Mouse (Mus musculus): ENCODE measurements at regions not wholly inside any gene's neighbourhood (a gene's known extent, or its start where the extent isn't known, plus 50 kb on each side); places are given as distances from the start of the nearest gene placed in this dataset.
"Not testable (repeated sequence)": the region's sequence is repeated elsewhere in the genome, so short reads cannot be mapped to it uniquely, and the experiment has no call there.

DNA sequence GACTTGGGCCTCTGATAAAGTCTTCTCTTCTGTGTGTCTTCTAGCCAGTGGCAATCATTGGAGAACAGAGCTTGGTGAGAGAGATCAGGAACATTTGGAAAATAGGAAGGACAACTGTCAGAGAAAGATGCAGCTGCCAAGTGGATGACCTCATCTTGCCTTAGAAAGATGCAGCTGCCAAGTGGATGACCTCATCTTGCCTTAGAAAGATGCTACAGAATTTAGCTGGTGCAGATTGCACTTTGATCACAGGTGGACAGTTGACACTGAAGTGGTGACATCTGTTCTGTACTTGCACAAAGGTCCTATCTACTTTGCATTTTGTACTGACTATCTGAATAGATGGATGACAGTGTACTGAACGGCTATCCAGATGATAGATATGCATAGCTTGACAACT lies 163.1 kb downstream of the Ube2e3 start:
- no peak for TF ChIP-seq CTCF (IDR thresholded peaks at IDR 0.05; ENCODE audit: low read depth, low read length)
- no peak for TF ChIP-seq POLR2A (IDR thresholded peaks at IDR 0.05; ENCODE audit: extremely low read depth, insufficient read depth, low read length)
- peak; percentile 4 for DNase-seq (ENCODE audit: extremely low read depth, low read depth, low spot score)
- no peaks in the 10 kb centered on the region for H3K4me1 ChIP-seq (ENCODE audit: control insufficient read depth, insufficient read depth, low read length)

DNA sequence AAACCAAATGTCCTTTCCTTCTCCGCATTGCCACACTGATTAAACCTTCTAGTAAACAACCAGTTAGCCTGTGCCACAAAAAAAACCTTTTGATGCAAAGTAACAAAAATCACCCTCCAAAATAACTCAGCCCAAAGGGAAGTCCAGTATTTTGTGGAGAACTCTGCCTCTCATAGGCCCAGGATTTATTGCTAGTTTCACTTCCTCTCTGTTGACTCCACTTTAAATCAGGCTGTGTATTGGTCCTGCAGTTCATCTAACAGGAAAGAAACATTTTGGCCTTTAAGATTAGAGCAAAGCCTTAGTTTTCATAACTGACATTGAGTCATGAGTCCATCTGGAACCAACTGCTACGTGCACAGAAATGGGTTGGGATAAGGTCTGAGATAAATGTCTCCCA lies 168.4 kb downstream of the Ube2e3 start:
- TF ChIP-seq CTCF (IDR thresholded peaks at IDR 0.05; ENCODE audit: low read depth, low read length) = no peak
- no peak for TF ChIP-seq POLR2A (IDR thresholded peaks at IDR 0.05; ENCODE audit: extremely low read depth, insufficient read depth, low read length)
- no peak overlapping the region for H3K4me3 ChIP-seq (ENCODE audit: insufficient read depth, low read depth, low read length)
- 78% methylated on average over 2 of the region's 2 CpGs for WGBS
- no peak overlapping the region for H3K27ac ChIP-seq (replicated peaks; ENCODE audit: insufficient read depth, low read depth, low read length)
- no peak overlapping the region for H3K9ac ChIP-seq (ENCODE audit: low read depth, low read length)
- H3K27me3 ChIP-seq (ENCODE audit: control insufficient read depth, insufficient read depth, low read length) = no peaks in the 10 kb centered on the region
- H3K4me1 ChIP-seq (ENCODE audit: control insufficient read depth, insufficient read depth, low read length) = no peaks in the 10 kb centered on the region
- no peaks in the 10 kb centered on the region for H3K36me3 ChIP-seq (ENCODE audit: control insufficient read depth, insufficient read depth, low read length)
- DNase-seq (ENCODE audit: extremely low read depth, low read depth, low spot score) = peak; percentile 18
- no peaks in the 10 kb centered on the region for H3K79me2 ChIP-seq (ENCODE audit: control insufficient read depth, insufficient read depth, low read length)

More for the DNA sequence above, 163.1 kb downstream of the Ube2e3 start:
- no peak overlapping the region for H3K27ac ChIP-seq (replicated peaks; ENCODE audit: insufficient read depth, low read depth, low read length)
- H3K9ac ChIP-seq (ENCODE audit: low read depth, low read length) = no peak overlapping the region
- H3K36me3 ChIP-seq (ENCODE audit: control insufficient read depth, insufficient read depth, low read length) = no peaks in the 10 kb centered on the region
- 75% methylated on average over 1 of the region's 1 CpGs for whole genome bisulfite sequencing
- no peak overlapping the region for H3K4me3 ChIP-seq (ENCODE audit: insufficient read depth, low read depth, low read length)
- no peaks in the 10 kb centered on the region for H3K79me2 ChIP-seq (ENCODE audit: control insufficient read depth, insufficient read depth, low read length)
- no peaks in the 10 kb centered on the region for H3K27me3 ChIP-seq (ENCODE audit: control insufficient read depth, insufficient read depth, low read length)

DNA sequence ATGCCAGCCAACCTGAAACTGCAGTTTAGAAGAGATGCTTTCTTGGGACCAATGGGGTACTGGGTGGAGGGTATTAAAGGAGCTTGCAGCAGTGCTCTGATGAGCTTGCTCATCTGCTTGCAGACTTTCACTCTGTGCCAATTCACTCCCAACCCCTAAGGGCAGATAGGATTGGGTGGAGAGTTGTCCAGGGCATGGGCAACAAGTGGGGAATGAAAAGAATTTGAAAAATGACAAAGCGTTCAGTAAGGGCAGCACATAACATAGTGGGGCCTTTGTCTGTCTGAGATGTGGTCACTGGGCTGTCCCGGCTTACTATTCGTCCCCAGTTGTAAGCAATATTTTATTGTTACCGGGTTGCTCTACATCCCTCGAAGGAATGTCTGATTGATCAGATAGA lies 170.7 kb downstream of the Ube2e3 start:
- no peaks in the 10 kb centered on the region for H3K79me2 ChIP-seq (ENCODE audit: control insufficient read depth, insufficient read depth, low read length)
- TF ChIP-seq CTCF (IDR thresholded peaks at IDR 0.05; ENCODE audit: low read depth, low read length) (no peak), POLR2A (IDR thresholded peaks at IDR 0.05; ENCODE audit: extremely low read depth, insufficient read depth, low read length) (no peak)
- no peaks in the 10 kb centered on the region for H3K36me3 ChIP-seq (ENCODE audit: control insufficient read depth, insufficient read depth, low read length)
- WGBS = 77% methylated on average over 5 of the region's 5 CpGs
- no peak overlapping the region for H3K27ac ChIP-seq (replicated peaks; ENCODE audit: insufficient read depth, low read depth, low read length)
- no peak overlapping the region for H3K9ac ChIP-seq (ENCODE audit: low read depth, low read length)
- no peak for DNase-seq (ENCODE audit: extremely low read depth, low read depth, low spot score)
- no peak overlapping the region for H3K4me3 ChIP-seq (ENCODE audit: insufficient read depth, low read depth, low read length)
- no peaks in the 10 kb centered on the region for H3K27me3 ChIP-seq (ENCODE audit: control insufficient read depth, insufficient read depth, low read length)
- H3K4me1 ChIP-seq (ENCODE audit: control insufficient read depth, insufficient read depth, low read length) = no peaks in the 10 kb centered on the region

DNA sequence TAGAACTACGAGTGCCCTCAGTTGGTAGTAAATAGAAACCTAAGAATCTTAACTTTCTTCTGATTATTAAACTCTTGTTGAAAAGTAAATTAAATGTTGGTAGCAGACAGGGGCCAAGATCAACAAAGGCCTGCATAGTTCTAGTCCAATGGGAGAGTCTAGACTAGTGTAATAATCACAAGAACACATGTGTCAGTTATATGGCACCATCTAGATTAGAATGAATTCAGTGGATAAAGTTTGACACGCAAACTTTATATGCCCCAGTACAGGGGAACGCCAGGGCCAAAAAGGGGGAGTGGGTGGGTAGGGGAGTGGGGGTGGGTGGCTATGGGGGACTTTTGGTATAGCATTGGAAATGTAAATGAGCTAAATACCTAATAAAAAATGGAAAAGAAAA lies 176.9 kb downstream of the Ube2e3 start:
- DNase-seq (ENCODE audit: extremely low read depth, low read depth, low spot score); H3K27ac ChIP-seq (replicated peaks; ENCODE audit: insufficient read depth, low read depth, low read length); H3K9ac ChIP-seq (ENCODE audit: low read depth, low read length); H3K4me3 ChIP-seq (ENCODE audit: insufficient read depth, low read depth, low read length); H3K36me3 ChIP-seq (ENCODE audit: control insufficient read depth, insufficient read depth, low read length); H3K4me1 ChIP-seq (ENCODE audit: control insufficient read depth, insufficient read depth, low read length); H3K79me2 ChIP-seq (ENCODE audit: control insufficient read depth, insufficient read depth, low read length); H3K27me3 ChIP-seq (ENCODE audit: control insufficient read depth, insufficient read depth, low read length): not testable (repeated sequence)
- 89% methylated on average over 3 of the region's 3 CpGs for WGBS

DNA sequence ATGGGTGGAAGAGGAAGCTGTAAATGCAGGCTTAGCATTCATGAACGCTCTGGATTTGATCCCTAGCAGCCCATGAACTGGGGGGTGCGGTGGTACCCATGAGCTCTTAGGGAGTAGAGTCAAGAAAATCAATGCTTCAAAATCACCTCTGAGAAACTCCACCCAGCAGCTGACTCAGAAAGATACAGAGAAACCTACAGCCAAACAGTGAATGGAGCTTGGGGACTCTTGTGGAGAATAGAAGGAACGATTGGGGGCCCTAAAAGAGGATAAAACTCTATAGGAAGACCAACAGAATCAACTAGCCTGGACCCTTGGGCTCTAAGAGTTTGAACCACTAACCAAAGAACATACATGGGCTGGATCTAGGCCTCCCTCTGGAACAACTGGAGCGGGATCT lies 177.6 kb downstream of the Ube2e3 start:
- TF ChIP-seq CTCF (IDR thresholded peaks at IDR 0.05; ENCODE audit: low read depth, low read length) (no peak), POLR2A (IDR thresholded peaks at IDR 0.05; ENCODE audit: extremely low read depth, insufficient read depth, low read length) (no peak)
- Histone ChIP-seq H3K36me3 (ENCODE audit: control insufficient read depth, insufficient read depth, low read length) (no peaks in the 10 kb centered on the region), H3K27me3 (ENCODE audit: control insufficient read depth, insufficient read depth, low read length) (no peaks in the 10 kb centered on the region), H3K4me3 (ENCODE audit: insufficient read depth, low read depth, low read length) (no peak overlapping the region), H3K27ac (replicated peaks; ENCODE audit: insufficient read depth, low read depth, low read length) (no peak overlapping the region), H3K4me1 (ENCODE audit: control insufficient read depth, insufficient read depth, low read length) (no peaks in the 10 kb centered on the region), H3K9ac (ENCODE audit: low read depth, low read length) (no peak overlapping the region), H3K79me2 (ENCODE audit: control insufficient read depth, insufficient read depth, low read length) (no peaks in the 10 kb centered on the region)
- DNase-seq (ENCODE audit: extremely low read depth, low read depth, low spot score) = no peak
- 63% methylated on average over 4 of the region's 4 CpGs for WGBS

DNA sequence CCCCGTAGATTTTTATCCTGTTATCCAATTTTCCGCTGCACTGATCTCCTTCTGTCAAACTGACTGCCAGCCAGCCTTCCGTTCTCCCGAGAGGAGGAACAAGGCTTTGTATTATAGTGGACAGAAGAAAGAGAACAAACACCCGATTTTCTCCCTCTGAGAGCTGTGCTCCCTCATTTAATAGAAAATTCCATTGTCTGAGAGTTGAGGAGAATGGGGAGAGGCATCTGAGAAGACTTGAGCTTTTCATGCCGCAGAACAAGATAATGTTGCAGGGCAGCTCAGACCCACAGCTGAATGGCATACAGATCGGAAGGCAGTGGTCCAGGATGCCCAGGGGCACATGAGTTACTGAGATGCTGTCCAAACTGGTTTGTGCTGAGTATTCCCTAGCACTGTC lies 180.1 kb downstream of the Ube2e3 start:
- Histone ChIP-seq H3K27ac (replicated peaks; ENCODE audit: insufficient read depth, low read depth, low read length) (no peak overlapping the region), H3K4me1 (ENCODE audit: control insufficient read depth, insufficient read depth, low read length) (no peaks in the 10 kb centered on the region), H3K36me3 (ENCODE audit: control insufficient read depth, insufficient read depth, low read length) (no peaks in the 10 kb centered on the region), H3K27me3 (ENCODE audit: control insufficient read depth, insufficient read depth, low read length) (no peaks in the 10 kb centered on the region), H3K9ac (ENCODE audit: low read depth, low read length) (no peak overlapping the region), H3K79me2 (ENCODE audit: control insufficient read depth, insufficient read depth, low read length) (no peaks in the 10 kb centered on the region), H3K4me3 (ENCODE audit: insufficient read depth, low read depth, low read length) (no peak overlapping the region)
- DNase-seq (ENCODE audit: extremely low read depth, low read depth, low spot score) = no peak
- TF ChIP-seq POLR2A (IDR thresholded peaks at IDR 0.05; ENCODE audit: extremely low read depth, insufficient read depth, low read length) (no peak), CTCF (IDR thresholded peaks at IDR 0.05; ENCODE audit: low read depth, low read length) (no peak)
- 81% methylated on average over 7 of the region's 7 CpGs for WGBS
